Mouse (Mus musculus) stomach, postnatal 0 days (tissue): ENCODE measurements around the gene Adnp.

Experiments
- CTCF ChIP-seq: IDR thresholded peaks from 2 replicates; pipeline ENCODE4 v1.5.1; 2016; ENCODE audit warnings: antibody characterized with exemption, low read depth, mild to moderate bottlenecking, moderate library complexity
- EP300 ChIP-seq: optimal IDR thresholded peaks from 2 replicates; pipeline ENCODE3; 2016; ENCODE audit warnings: antibody characterized with exemption

- TF ChIP-seq CTCF (0 out of 2 replicates have a peak, but pooled peaks have one; percentile 18), EP300 (no peak)
These were observed 36.4 kb upstream of the Adnp start for GRCm38 (mm10) chr2:168243278-168243677.
